Mouse (Mus musculus): ENCODE measurements around the gene Vav1. TPM values are rescaled to one million over a fixed set of nuclear protein-coding genes. Genes with fewer than 3 reads are reported as not detected.

The Vav1 gene
- total and polyA plus RNA-seq, 3 experiments = 86.7 to 99.6 TPM; not detected in 1

- Histone ChIP-seq H3K27me3 (ENCODE audit: control insufficient read depth in 1 of 2, insufficient read depth in 2 of 2, low read length in 2 of 2) (no peaks in the 10 kb centered on the region), H3K4me1 (ENCODE audit: control insufficient read depth in 1 of 2, insufficient read depth in 2 of 2, low read length in 2 of 2) (peaks cover 0 to 21% of the 10 kb centered on the region in 2 experiments; a peak in 3 of 4 replicates), H3K9me3 (replicated peaks; ENCODE audit: insufficient read depth, low read length) (no peaks in the 10 kb centered on the region), H3K27ac (ENCODE audit: control insufficient read depth, low read depth, low read length) (peak overlapping the region; percentile 58; the same call in 1 of the 2 replicates), H3K36me3 (ENCODE audit: control insufficient read depth in 1 of 2, insufficient read depth in 2 of 2, low read length in 2 of 2) (peaks cover 0 to 6% of the 10 kb centered on the region in 2 experiments; a peak in 2 of 4 replicates), H3K9ac (ENCODE audit: control insufficient read depth, low read depth, low read length, poor library complexity, severe bottlenecking) (peak overlapping the region; percentile 44), H3K4me3 (ENCODE audit: control insufficient read depth in 1 of 2, insufficient read depth in 1 of 2, low read depth in 2 of 2, low read length in 2 of 2) (peak overlapping the region in 1 of 2 experiments; percentile 22; a peak in 2 of 4 replicates), H3K79me2 (ENCODE audit: control insufficient read depth, insufficient read depth, low read length, poor library complexity) (no peaks in the 10 kb centered on the region; the same call in 1 of the 2 replicates)
- TF ChIP-seq BHLHE40 (IDR thresholded peaks at IDR 0.05; ENCODE audit: borderline replicate concordance, low read depth, low read length) = no peak
- TF ChIP-seq POLR2AphosphoS5 (IDR thresholded peaks at IDR 0.05; ENCODE audit: borderline replicate concordance, low read depth, low read length) = no peak
- TF ChIP-seq ETS1 (IDR thresholded peaks at IDR 0.05; ENCODE audit: low read depth, low read length) = no peak
- TF ChIP-seq EP300 (IDR thresholded peaks at IDR 0.05; ENCODE audit: low read depth in 1 of 2, low read length in 2 of 2) = no peak
- peak; percentile 41; the same call in 1 of the 2 replicates for TF ChIP-seq HCFC1 (IDR thresholded peaks at IDR 0.05; ENCODE audit: low read depth, low read length)
- TF ChIP-seq TCF12 (IDR thresholded peaks at IDR 0.05; ENCODE audit: low read depth, low read length) = 0 out of 2 replicates have a peak, but pooled peaks have one; percentile 20
- TF ChIP-seq RAD21 (IDR thresholded peaks at IDR 0.05; ENCODE audit: low read depth, low read length) = peak; percentile 99
- TF ChIP-seq ZC3H11A (IDR thresholded peaks at IDR 0.05; ENCODE audit: low read depth, low read length) = peak; percentile 89
- TF ChIP-seq RCOR1 (IDR thresholded peaks at IDR 0.05; ENCODE audit: low read depth, low read length) = no peak
- peak; percentile 58; the same call in 1 of the 2 replicates for TF ChIP-seq MXI1 (IDR thresholded peaks at IDR 0.05; ENCODE audit: low read depth, low read length)
- TF ChIP-seq SIN3A (IDR thresholded peaks at IDR 0.05; ENCODE audit: low read length) = peak; percentile 72; the same call in 1 of the 2 replicates
- TF ChIP-seq MYC (IDR thresholded peaks at IDR 0.05; ENCODE audit: low read depth, low read length) = 0 out of 2 replicates have a peak, but pooled peaks have one; percentile 21
- TF ChIP-seq MEF2A (IDR thresholded peaks at IDR 0.05; ENCODE audit: extremely low read depth, insufficient replicate concordance, low read depth, low read length, poor library complexity, severe bottlenecking) = no peak
- TF ChIP-seq CTCF (IDR thresholded peaks at IDR 0.05 in 2 of 3, conservative IDR thresholded peaks at IDR 0.05 in 1 of 3; ENCODE audit: control insufficient read depth in 1 of 3, insufficient read depth in 1 of 3, low read depth in 2 of 3, low read length in 3 of 3, poor library complexity in 1 of 3, severe bottlenecking in 1 of 3) = peak; percentile 96 to 99 (median 99)
- TF ChIP-seq SMC3 (IDR thresholded peaks at IDR 0.05; ENCODE audit: low read depth, low read length) = peak; percentile 93
- TF ChIP-seq ZKSCAN1 (IDR thresholded peaks at IDR 0.05; ENCODE audit: low read depth, low read length) = no peak
- peak; percentile 94 for DNase-seq (ENCODE audit: low read depth, low spot score)
Observed at GRCm38 (mm10) chr17:57335673-57336303, 56.9 kb downstream of the Vav1 start.

- H3K9ac ChIP-seq (ENCODE audit: control insufficient read depth, low read depth, low read length, poor library complexity, severe bottlenecking) = no peak overlapping the region
- TF ChIP-seq EP300 (IDR thresholded peaks at IDR 0.05; ENCODE audit: low read depth in 1 of 2, low read length in 2 of 2) (peak in 1 of 2 experiments; percentile 23; a peak in 1 of 4 replicates), POLR2AphosphoS5 (IDR thresholded peaks at IDR 0.05; ENCODE audit: borderline replicate concordance, low read depth, low read length) (no peak), NRF1 (IDR thresholded peaks at IDR 0.05; ENCODE audit: insufficient read depth, low read depth, low read length, poor library complexity, severe bottlenecking) (no peak), POLR2AphosphoS2 (IDR thresholded peaks at IDR 0.05; ENCODE audit: low read length) (no peak), RCOR1 (IDR thresholded peaks at IDR 0.05; ENCODE audit: low read depth, low read length) (0 out of 2 replicates have a peak, but pooled peaks have one; percentile 48), GATA1 (IDR thresholded peaks at IDR 0.05; ENCODE audit: low read depth, low read length) (peak; percentile 70)
- H3K9me3 ChIP-seq (replicated peaks; ENCODE audit: insufficient read depth, low read length) = no peaks in the 10 kb centered on the region
- H3K27ac ChIP-seq (ENCODE audit: control insufficient read depth, low read depth, low read length) = no peak overlapping the region
- no peaks in the 10 kb centered on the region; the same call in 1 of the 2 replicates for H3K79me2 ChIP-seq (ENCODE audit: control insufficient read depth, insufficient read depth, low read length, poor library complexity)
- H3K36me3 ChIP-seq (ENCODE audit: control insufficient read depth in 1 of 2, insufficient read depth in 2 of 2, low read length in 2 of 2) = peaks cover 0 to 3% of the 10 kb centered on the region in 2 experiments; a peak in 2 of 4 replicates
- DNase-seq (ENCODE audit: low read depth, low spot score) = peak; percentile 49
- no peak overlapping the region for H3K4me3 ChIP-seq (ENCODE audit: control insufficient read depth in 1 of 2, insufficient read depth in 1 of 2, low read depth in 2 of 2, low read length in 2 of 2)
- no peaks in the 10 kb centered on the region for H3K27me3 ChIP-seq (ENCODE audit: control insufficient read depth in 1 of 2, insufficient read depth in 2 of 2, low read length in 2 of 2)
- H3K4me1 ChIP-seq (ENCODE audit: control insufficient read depth in 1 of 2, insufficient read depth in 2 of 2, low read length in 2 of 2) = peaks cover 0 to 21% of the 10 kb centered on the region in 2 experiments; a peak in 3 of 4 replicates
Observed at GRCm38 (mm10) chr17:57337996-57338395, 59.1 kb downstream of the Vav1 start.

Data from MEL (cell line).